Mouse (Mus musculus) kidney, adult 2 months (tissue): ENCODE data around the gene Zfp618. TPM values are rescaled to one million over a fixed set of nuclear protein-coding genes. Genes with fewer than 3 reads are reported as not detected.

Experiments
- DNase-seq: peaks from one replicate; pipeline ENCODE4 v3.0.0; 2021
- H3K27ac ChIP-seq: fragments of 200-500 bp; 2 replicates; pipeline ENCODE4 v1.5.1; 2012; ENCODE audit warnings: low read depth, low read length, control low read depth, inconsistent platforms; ENCODE audit not compliant: insufficient read depth
- H3K27me3 ChIP-seq: fragments of 200-500 bp; replicated peaks from 2 replicates; pipeline ENCODE4 v1.6.1; 2012; ENCODE audit warnings: mild to moderate bottlenecking, moderate library complexity, low read length, inconsistent platforms; ENCODE audit not compliant: control insufficient read depth, insufficient read depth
- H3K36me3 ChIP-seq: fragments of 200-500 bp; 2 replicates; pipeline ENCODE4 v1.6.1; 2012; ENCODE audit warnings: mild to moderate bottlenecking, moderate library complexity, low read length, inconsistent platforms; ENCODE audit not compliant: control insufficient read depth, insufficient read depth
- H3K4me1 ChIP-seq: fragments of 200-500 bp; 2 replicates; pipeline ENCODE4 v1.6.1; 2011; ENCODE audit warnings: low read length; ENCODE audit not compliant: control insufficient read depth, insufficient read depth
- H3K4me3 ChIP-seq: fragments of 200-500 bp; 2 replicates; pipeline ENCODE4 v1.5.1; 2011; ENCODE audit warnings: mild to moderate bottlenecking, low read depth, low read length, control low read depth; ENCODE audit not compliant: insufficient read depth
- CTCF ChIP-seq: fragments of 200-500 bp; conservative IDR thresholded peaks from 2 replicates; pipeline ENCODE4 v1.5.1; 2011; ENCODE audit warnings: low read depth, mild to moderate bottlenecking, control low read depth, low read length, moderate library complexity, mixed read lengths; ENCODE audit not compliant: insufficient read depth, insufficient read length
- POLR2A ChIP-seq: fragments of 200-500 bp; IDR thresholded peaks from one replicate; pipeline ENCODE4 v1.6.1; 2011; ENCODE audit warnings: low read depth, low read length, control low read depth
- WGBS: fragments of 180-500 bp; shearing (Covaris S2); methylation state at CpG from one replicate; pipeline ENCODE4 v1.1.7; 2018; 5-methylcytosine and 5-hydroxymethylcytosine counted together
- polyA plus RNA-seq: library from polyadenylated mRNA; depleted of rRNA; stranded (reverse); fragments of >200 nt; gene quantifications from 2 replicates; pipeline ENCODE4 v1.2.3, GENCODE M21; 2012

Zfp618 gene
- polyA plus RNA-seq, 1 experiment, result 7.7 TPM

DNA sequence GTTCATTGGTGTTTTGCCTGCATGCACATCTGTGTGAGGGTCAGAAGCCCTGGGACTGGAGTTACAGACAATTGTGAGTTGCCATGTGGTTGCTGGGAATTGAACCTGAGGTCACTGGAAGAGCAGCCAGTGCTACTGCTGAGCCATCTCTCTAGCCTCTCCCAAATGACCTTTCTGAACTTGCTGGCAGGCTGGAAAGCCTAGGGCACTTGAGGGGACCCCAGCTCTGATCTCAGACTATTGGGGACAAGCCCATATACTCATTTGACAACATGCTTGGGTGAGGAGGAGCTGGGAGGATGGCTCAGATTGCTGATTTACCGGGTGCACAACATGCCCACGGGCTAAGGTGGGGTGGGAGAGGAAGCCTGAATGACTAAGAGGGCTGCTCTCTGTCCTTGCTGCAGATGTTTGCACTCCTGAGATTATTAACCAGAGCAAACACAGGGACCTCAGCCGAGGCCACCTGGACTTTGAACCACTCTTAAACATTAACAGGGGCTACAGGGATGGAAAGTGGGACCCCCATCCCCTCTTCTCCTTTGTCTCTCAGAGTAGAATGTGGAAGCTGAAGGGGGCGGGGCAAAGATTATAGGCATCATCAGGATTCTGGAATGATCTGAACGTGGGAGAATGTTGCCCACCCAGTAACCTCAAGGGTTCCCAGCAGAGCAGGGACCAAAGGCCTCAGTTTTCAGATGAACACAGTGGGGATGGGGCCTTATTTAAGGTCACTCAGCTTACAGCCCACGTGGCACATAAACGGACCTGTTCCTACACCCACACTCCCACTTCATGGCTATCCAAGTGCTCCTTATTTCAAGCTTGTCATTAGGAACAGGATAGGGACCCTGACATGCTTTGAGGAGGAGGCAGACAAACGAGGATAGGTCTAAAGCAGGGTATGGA is 191.6 kb downstream of the Zfp618 start:
- Histone ChIP-seq H3K4me3 (no peak overlapping the region), H3K4me1 (peaks cover 19% of the 10 kb centered on the region), H3K36me3 (no peaks in the 10 kb centered on the region), H3K27ac (peak overlapping the region; percentile 98), H3K27me3 (no peaks in the 10 kb centered on the region)
- peak; percentile 90 for DNase-seq
- 33% methylated on average over 8 of the region's 8 CpGs for WGBS
- TF ChIP-seq POLR2A, result no peak
- TF ChIP-seq CTCF, result no peak

DNA sequence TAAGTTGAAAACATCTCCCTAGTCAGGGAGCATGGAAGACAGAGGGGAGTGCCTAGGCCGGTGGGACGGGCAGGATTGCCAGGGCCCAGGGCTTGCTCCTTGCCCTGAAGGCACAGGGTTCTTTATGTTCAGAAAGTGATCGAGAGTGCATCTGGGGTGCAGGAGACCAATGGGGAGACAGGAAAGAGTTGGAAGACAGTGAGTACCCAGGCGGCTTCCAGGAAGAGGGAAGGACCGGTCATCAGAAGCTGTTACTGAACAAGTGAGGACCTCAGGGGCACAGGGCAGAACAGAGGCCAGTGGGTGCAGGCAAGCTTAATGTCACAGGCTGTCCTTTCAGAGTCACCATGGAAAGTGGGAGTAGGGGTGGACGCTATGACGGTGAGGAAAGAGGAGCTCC is 192.8 kb downstream of the Zfp618 start:
- Histone ChIP-seq H3K4me1 (peaks cover 19% of the 10 kb centered on the region), H3K36me3 (no peaks in the 10 kb centered on the region), H3K27me3 (no peaks in the 10 kb centered on the region), H3K4me3 (no peak overlapping the region), H3K27ac (peak overlapping the region; percentile 98)
- 65% methylated on average over 7 of the region's 7 CpGs for WGBS
- TF ChIP-seq POLR2A (no peak), CTCF (no peak)
- peak; percentile 59 for DNase-seq

DNA sequence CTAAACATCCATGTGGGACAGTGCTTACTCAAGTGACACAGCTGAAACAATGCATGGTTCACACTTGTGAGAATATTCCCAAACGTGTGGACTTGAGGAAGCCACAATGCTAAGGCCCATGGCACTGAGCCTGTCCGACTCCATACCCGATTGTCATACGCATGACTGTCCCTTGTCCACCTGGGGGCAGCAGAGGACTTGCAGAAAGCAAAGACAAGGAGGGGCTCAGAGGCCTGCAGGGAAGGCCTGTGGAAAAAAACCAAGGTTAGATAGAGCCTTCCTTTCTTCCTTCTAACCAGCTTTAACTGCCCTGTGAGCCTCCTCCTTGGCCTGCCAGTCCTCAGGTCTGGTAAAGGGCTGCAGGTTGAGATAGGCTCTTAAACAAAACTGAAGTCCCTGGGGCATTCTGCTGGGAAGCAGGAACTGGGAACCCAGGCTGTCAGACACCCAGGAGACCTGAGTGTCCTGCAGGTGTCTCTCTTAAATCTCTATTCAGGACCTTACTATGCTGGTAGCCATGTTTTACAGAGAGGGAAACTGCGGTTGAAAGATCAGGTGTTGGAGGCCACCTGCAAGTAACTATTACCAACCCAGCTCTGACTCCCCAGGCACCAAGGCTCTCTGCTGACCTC is 193.7 kb downstream of the Zfp618 start:
- peak; percentile 93 for DNase-seq
- Histone ChIP-seq H3K4me1 (peaks cover 19% of the 10 kb centered on the region), H3K4me3 (no peak overlapping the region), H3K36me3 (no peaks in the 10 kb centered on the region), H3K27me3 (no peaks in the 10 kb centered on the region), H3K27ac (peak overlapping the region; percentile 51; the same call in 1 of the 2 replicates)
- 12% methylated on average over 5 of the region's 5 CpGs for WGBS
- TF ChIP-seq CTCF (peak; percentile 98), POLR2A (no peak)

DNA sequence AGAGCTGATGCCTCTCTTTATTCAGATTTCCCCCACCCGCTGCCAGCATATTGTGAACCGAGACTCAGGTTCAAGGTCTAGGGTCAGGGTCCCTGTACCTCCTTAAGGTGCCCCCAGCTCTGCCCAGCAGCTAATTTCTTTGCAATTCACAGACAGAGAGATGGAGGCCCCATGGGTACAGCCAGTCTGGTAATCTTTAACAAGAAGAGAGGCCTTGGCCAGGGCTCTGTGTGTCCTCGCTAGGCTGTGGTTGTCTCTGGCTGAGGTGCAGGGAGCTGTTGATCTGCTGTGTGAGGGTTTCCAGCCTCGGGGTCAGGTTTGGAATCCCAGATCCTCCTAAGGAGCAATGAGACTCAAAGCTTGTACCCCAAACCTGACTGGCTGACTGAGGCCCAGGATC is 200.3 kb downstream of the Zfp618 start:
- 55% methylated on average over 4 of the region's 4 CpGs for WGBS
- TF ChIP-seq POLR2A (no peak), CTCF (no peak)
- Histone ChIP-seq H3K36me3 (no peaks in the 10 kb centered on the region; the same call in 1 of the 2 replicates), H3K4me1 (peaks cover 22% of the 10 kb centered on the region), H3K27me3 (no peaks in the 10 kb centered on the region), H3K27ac (peak overlapping the region; percentile 1; the same call in 1 of the 2 replicates), H3K4me3 (no peak overlapping the region)
- DNase-seq, result peak; percentile 82

DNA sequence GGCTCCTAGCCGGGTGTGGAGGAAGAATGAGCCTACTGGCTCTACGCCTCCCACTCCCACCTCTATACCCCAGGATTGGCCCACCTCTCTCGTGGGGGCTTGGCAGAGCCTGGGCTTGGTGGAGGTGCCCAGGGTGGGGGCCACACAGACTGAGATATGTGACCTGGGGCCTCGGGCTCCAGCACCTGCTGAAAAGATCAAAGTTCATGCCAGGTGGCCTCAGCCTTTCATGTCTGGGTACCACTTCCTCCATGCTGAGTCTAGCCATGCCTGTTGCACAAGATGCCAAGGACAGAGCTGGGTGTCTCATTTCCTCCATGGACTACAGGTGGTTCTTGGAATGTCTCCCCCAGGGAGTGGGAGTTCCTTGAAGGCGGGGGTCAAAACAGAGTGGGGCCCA is 200.9 kb downstream of the Zfp618 start:
- Histone ChIP-seq H3K27ac (peak overlapping the region; percentile 1; the same call in 1 of the 2 replicates), H3K4me3 (no peak overlapping the region), H3K27me3 (no peaks in the 10 kb centered on the region), H3K36me3 (no peaks in the 10 kb centered on the region; the same call in 1 of the 2 replicates), H3K4me1 (peaks cover 22% of the 10 kb centered on the region)
- no peak for TF ChIP-seq CTCF
- TF ChIP-seq POLR2A, result no peak
- WGBS, result 68% methylated on average over 5 of the region's 5 CpGs
- no peak for DNase-seq

DNA sequence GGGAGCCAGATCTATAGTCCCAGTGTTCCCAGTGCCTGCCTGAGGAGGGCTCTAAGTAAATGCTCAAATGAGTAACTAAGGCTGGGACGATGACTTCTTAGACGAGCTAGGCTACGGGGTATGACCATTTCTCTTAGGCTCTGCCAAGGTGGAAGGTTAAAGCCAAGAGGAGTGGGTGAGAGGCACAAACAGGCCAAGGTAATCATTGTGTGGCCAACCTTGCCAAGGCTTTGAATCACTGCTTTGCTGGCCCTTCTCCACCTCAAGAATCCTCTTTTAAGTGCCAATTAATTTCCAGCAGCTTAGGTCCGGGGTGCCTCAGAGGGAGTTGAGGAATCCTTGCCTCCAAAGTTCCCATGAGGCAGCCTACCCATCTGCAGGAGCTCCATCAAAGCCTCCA is 204.7 kb downstream of the Zfp618 start:
- 35% methylated on average over 4 of the region's 4 CpGs for WGBS
- H3K36me3 ChIP-seq, result no peaks in the 10 kb centered on the region; the same call in 1 of the 2 replicates
- DNase-seq, result peak; percentile 83
- peak overlapping the region; percentile 74 for H3K4me3 ChIP-seq
- peaks cover 33% of the 10 kb centered on the region for H3K4me1 ChIP-seq
- H3K27me3 ChIP-seq, result no peaks in the 10 kb centered on the region
- H3K27ac ChIP-seq, result 0 out of 2 replicates have a peak overlapping the region, but pooled peaks have one; percentile 14
- no peak for TF ChIP-seq POLR2A
- no peak for TF ChIP-seq CTCF

DNA sequence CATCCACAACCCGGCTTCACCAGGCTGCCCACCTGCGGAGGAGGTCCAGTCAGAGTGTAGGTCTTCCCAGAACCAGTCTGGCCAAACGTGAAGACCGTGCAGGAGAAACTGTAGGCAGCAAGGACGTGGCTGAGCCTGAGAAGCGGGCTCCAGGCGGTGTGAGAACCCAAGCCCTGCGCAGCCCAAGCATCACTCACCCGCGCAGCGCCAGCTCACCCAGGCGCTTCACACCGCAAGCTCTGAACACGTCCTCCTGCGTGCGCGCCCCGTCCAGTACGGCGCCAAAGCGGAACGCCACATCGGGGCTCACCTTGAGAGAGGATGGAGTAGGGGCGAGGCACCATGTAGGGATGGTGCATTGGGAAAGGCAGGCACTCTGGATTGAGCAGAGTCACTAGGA is 205.7 kb downstream of the Zfp618 start:
- peak overlapping the region; percentile 74 for H3K4me3 ChIP-seq
- peak overlapping the region; percentile 97 for H3K27ac ChIP-seq
- TF ChIP-seq POLR2A, result no peak
- no peaks in the 10 kb centered on the region for H3K27me3 ChIP-seq
- H3K4me1 ChIP-seq, result peaks cover 29% of the 10 kb centered on the region
- 35% methylated on average over 24 of the region's 24 CpGs for WGBS
- no peak for DNase-seq
- no peaks in the 10 kb centered on the region; the same call in 1 of the 2 replicates for H3K36me3 ChIP-seq
